Mouse (Mus musculus) fat pad, adult 2 months (tissue): ENCODE results near the gene Asb10.
A peak's percentile ranks its signal among the peaks of the same experiment; 100 is the strongest.
"Not testable (repeated sequence)": the region's sequence is repeated elsewhere in the genome, so short reads cannot be mapped to it uniquely, and the experiment has no call there.

Experiments used
- DNase-seq: peaks from one replicate; pipeline ENCODE4 v3.0.0-alpha.2; 2011; ENCODE audit warnings: low read depth, low spot score; ENCODE audit errors: extremely low read depth

The Asb10 gene

DNA sequence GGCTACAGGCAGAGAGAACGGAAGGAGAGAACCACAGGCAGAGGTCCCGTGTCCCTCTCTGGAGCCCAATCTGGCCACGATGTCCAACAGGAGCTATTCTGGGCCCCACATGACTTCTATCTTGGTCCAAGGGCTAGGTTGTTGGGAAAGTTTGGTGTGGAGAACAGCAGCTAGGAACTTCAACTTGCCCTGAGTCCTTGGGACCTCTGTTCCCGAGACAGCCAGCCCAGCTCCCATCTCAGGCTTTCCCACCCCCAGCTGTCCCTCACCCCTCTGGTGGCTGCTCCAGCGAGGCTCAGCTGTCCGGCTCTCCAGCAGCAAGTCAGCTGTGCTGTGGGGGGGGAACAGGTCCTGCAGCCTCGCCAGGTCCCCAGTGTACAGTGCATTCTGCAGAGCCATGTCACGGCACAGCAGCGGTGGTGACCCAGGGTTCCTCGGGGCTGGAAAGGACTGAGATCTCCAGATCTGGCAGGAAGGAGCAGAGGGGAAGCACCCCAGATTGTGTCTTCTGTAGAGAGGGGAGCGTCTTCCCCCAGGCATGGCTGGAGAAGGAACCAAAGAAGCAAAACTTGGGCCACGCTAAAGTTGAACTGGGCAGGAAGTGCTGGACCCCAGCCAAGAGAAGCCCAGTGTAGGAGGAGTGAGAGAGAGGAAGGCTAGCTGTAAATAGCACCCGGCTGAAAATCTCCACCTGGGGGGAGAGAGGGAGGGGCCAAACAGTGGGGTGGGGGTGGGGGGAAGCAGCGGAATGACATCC lies at the start of gene Asb10:
TSS of gene Asb10 (minus strand) at position 592 of the 757 bp plus-strand sequence.
- DNase-seq: no peak

DNA sequence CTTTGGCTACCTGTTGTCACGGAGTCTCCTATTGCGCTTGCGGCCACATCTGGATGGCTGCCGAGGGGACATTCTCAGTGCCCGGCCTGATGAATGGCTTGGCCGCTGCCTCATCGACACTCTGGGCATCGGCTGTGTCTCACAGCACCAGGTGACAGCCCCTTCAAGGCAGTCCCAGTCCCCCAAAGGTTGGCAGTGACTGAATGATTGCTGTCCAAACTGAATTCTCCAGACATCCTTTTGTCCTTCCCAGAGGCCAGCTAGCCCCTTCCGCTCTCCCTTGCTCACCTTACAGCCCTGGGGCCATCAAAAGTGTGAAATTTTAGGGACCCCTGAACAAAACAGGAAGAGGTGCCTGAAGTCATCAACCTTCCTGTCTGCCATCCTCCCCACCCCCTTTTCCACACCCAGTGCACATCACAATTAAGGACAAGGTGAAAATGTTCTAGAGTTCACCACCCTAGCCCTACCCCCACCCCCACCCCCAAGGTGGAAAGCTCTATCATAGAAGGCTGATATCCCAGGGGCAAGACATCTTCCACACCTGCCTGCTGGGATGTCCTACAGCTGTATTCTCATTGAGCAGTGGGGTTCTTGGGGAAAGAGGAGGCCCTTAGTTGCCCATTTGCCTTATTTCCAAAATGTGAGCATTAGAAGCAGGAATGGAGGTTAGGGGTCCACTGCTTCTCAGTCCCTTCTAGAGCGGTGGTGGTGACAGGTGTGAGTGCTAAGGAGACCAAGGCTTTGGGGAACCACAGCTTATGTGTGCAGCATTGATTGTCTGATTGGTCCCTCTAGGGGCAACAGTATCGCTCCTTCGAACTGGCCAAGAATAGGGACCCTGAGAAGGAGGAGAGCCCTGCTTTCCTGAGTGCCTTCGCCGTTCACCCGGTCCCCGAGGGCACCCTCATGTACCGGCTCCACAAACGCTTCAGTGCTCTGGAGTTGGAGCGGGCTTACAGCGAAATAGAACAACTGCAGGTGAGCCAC lies 49.0 kb upstream of the Asb10 start:
- no peak for DNase-seq

DNA sequence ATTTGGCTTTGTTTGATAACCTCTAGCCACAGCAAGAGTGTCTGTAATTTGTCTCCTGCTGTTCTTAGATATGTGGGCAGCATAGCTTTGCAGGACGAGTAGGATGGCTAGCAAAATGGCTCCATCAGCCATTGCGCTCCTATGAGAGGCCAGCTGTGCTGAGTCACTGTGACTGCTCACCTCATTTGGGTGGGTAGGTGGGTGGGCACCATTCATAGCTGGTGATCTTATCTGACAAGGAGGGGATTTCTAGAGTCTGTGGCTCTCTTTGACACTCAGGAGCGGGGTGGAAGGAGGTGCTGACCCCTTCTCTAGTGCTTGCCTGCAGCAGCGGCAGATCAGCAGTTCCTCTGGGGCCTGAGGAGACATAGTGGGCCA lies 46.4 kb upstream of the Asb10 start:
- DNase-seq: no peak

DNA sequence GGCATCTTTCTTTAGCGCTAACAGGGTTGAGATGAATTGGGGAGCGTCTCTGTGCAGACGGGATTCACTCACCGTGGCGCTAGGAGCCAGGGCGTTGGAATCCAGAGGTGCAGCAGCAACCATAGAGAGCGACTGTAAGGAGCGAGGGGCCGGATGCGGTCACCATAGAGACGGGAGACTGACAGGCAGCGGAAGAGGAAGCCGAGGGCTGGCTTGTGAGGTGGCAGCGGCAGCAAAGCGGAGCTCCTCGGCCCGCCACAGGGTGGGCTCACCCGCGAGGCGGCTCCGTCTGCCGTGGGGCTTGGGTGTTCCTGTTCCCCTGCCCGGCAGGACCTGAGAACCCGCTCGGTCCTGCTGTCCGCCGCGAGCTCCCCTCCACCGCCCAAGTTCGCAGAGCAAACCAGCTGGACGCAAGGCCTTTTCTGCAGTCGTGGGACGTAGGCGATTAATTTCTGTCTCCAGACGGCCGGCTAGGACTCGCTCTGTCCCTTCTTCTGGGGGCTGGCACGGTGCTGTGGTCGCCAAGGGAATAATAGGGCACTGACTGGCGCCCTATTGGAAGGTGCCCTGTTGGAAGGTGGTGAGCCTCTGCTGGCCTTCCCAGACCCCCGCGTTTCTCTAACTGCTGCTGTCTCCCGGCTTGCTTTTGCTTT lies 45.9 kb upstream of the Asb10 start, which contains the start of gene Chpf2:
TSS of gene Chpf2 (plus strand) at position 195 of the 653 bp plus-strand sequence.
- DNase-seq: no peak

DNA sequence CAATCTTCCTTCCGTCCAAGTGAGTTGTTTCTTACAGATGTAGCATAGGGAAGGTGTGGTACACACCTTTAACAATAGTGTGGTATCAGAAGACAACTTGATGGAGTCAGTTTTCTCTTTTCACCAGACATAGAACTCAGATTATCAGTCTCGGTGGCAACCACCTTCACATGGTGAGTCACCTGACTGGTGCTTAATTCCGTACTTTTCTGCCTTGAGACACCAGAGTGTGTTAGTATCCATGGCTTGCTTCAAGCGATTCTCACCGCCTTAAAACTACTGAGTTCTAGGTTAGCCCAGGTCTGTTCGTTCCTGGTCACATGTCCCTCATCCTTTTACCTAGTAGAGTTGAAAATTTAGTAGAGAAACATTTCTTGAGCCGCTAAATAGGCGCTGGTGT lies 45.3 kb upstream of the Asb10 start:
- no peak for DNase-seq

DNA sequence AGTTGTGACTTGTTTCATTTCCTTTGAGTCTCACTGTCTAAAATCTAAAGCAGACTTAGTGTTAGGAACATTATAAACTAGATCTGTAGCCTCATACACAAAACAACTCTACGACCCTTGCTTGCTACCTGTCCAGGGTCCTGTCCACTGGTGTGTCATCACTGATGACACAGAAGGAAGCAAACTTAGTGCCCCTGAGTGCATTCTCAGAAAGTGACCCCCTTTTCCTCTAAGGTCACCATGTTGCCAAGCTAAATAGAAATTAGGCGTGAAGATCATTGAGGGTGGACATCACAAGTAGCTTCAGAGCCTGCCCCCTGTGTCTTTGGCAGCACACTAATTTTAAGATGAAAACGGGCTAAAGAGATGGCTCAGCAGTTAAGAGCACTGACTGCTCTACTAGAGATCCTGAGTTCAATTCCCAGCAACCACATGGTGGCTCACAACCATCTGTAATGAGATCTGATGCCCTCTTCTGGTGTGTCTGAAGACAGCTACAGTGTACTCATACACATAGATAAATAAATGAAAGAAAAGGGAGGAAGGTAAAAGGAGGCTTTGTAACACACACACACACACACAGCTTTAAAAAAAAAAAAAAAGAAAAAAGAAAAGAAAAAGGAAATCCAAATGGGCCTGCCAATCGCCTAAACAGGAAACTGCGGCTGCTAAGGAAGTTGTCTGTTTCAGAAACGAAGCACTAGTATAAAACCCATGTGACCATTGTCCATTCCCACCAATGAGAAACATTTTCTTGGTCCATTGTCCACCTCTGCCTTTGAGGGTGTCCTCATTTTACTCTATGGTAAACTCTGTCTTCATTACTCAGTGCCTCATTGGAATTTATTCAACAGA lies 37.6 kb upstream of the Asb10 start:
- no peak for DNase-seq

DNA sequence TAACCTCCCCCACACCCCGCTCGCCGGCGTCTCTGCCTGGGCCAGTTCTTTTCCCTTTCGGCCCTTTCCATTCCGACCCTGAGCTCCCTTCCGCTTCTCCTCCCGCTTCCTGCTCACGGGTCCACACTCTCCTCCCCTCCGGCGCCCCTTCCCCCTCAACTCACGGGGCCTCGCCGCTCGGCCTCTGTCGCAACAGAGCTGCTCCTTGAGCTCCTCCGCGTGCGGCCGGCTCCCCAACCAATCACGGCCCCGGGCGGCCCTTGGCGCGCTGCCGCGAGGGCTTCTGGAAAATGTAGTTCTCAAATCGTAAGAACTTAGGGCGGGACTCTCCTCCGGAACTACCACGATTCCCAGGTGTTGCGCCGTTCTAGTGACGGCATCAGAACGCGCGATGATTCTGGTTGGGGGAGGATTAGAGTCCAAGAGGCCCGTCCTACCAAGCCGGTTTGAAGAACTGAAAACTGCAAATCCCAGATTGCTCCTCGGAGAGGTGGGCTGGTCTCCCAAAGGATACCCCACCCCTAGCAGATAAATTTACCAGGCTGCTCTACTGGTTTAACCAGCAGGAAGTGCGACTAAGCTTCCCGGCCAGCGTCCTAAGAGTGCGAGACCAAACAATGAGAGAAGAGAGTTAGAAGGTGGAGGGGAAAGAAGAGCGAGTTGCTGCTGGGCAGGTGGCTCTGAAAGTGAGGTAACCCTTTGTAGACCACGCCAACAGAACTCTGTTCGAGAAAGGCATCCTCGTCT lies 36.6 kb upstream of the Asb10 start, which contains the start of gene Abcf2:
TSS of gene Abcf2 (minus strand) at position 285 of the 747 bp plus-strand sequence.
- peak; percentile 100 for DNase-seq

DNA sequence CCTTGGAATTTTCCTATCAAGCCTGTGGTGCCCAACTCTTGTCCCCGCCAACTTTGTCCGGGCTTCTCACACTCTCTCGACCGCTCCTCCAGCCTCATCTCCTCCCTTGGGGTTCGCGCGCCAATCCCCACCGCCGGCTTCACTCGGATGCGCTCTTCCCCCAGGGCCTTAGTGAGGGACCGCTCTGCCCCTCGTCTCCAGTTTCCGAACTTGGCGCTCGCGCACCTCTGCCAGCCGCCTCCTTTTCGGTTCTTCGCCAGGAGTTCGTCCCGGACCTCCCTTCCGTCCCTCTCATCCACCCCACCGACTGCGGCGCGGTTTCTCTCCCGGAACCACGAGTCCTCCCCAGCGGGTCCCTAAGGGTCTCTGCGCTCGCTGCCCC lies 36.0 kb upstream of the Asb10 start:
- no peak for DNase-seq

DNA sequence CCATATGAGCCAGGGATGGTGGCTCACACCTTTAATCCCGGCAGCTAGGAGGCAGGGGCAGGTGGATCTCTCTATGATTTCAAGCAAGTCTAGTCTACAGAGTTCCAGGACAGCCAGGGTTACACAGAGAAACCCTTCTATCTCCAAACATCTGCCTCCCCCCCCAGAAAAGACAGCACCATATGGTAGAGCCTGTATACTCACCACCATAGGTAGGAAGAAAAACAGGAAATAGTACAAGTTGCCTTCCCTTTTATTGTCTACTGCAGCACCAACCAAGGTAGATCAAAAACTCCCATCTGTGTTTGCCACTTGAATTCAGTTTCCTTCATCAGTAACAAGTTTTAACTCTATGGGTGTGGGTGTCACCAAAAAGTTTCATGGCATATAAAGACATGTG lies 35.2 kb upstream of the Asb10 start:
- DNase-seq: no peak

DNA sequence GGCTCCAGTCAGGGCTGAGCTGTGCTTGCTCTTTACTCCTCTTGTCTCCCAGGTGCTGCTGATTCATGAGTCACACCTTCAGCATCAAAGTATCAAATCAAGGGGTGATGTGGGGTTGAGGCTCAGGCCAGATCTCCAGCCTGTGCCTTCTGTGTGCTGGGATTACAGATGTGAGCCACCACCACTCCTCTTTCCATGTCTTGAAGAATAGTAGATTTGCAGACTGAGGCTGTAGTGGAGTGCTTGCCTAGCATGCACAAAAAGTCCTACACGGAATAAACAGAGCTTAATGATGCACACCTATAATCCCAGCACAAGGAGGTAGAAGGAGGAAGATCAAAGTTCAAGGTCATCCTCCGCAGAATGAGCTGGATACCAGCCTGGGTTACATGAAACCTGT lies 15.9 kb upstream of the Asb10 start, which contains the start of gene 4931409K22Rik:
TSS of gene 4931409K22Rik (minus strand) at position 101 of the 400 bp plus-strand sequence.
- no peak for DNase-seq

DNA sequence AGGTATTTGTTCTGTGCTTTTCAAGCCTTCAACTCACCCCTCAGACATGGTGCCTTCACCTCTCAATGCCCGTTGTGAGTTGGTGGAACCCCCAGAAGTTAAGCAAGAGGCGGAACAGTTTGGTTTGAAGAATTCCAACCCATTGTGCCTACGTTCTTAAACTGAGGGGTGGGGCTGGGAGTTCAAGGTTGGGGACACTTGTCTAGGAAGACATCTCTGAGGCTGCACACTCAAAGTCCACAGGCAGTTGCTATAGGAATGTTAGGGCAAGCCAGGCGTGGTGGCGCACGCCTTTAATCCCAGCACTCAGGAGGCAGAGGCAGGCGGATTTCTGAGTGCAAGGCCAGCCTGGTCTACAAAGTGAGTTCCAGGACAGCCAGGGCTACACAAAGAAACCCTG lies 14.6 kb upstream of the Asb10 start:
- DNase-seq: not testable (repeated sequence)

DNA sequence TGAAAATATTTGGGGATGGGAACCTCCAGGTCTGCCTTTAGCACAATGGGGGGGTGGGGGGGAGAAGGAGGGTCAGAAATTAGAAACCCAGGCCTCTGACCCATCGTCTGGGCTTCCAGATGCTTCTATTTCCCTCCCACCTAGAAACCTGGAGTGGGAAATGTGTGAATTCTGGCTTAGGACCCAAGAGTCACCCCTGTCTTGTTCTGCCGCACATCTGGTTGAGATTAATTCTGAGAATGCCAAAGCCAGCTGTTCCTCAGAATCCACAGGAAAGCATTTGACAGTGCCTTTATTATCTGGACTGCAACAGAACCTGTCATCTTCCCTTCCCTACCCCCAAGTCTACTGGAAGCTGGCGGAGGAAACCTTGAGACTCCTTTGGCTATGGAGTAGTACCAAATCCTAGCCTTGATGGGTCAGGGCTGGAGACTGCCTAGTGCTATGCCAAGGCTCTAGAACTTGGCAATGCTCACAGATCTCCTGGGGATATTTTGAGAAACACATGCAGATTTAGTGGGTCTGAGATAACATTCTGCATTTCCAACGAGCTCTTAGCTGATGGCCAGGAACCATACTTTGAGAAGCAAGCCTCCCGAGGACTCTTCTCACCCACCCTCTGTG lies 13.0 kb upstream of the Asb10 start:
- no peak for DNase-seq

DNA sequence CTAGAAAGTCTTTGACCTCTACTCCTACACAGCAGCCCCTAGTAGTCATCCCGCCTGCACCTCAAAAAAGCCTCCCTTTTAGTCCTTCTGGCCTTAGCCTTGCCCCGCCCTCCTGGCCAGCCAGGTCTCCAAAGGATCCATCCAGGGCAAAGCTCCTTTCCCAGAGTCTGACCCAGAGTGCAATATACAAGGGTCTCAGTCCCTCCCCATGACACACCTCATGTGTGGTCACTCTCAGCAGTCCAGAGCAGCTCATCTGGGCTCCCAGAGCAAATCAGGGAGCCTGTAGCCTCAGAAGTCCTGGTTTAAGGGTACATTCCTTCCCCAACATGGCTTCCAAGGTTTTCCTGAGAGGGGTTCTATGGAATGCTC lies 10.5 kb upstream of the Asb10 start:
- DNase-seq: no peak

DNA sequence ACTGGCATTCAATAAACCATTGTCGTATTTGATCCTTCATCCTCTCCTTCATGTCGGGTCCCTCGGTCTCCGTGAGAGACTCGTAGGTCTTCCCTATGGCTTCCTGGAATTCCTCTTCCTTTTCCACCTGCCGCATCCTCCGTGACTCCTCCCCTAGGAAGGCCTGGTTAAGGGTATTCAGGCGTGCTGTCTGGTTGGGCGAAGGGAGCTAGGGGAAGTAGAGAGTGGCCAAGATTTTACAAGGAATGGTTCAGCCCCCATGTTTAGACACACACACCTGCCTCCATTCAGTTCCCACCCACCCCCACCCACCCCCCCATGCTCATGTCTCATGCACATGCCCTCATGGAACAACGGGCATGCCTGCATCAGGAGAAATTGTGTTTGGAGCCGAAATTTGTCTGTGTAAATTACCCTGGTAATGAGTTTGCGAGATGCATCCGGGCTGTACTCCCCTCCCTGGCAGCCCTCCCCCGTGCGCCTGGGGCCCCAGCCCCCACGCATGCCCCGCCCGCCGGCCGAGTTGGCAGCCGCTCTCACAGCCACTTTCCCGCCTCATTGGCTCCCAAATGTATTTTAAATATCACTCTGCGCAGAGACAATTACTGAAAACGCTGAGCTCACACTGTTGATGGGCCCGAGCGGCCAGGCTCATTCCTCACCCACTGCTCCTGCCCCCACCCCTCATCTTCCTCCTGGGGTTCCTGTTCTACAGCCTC lies 10.0 kb upstream of the Asb10 start:
- no peak for DNase-seq

DNA sequence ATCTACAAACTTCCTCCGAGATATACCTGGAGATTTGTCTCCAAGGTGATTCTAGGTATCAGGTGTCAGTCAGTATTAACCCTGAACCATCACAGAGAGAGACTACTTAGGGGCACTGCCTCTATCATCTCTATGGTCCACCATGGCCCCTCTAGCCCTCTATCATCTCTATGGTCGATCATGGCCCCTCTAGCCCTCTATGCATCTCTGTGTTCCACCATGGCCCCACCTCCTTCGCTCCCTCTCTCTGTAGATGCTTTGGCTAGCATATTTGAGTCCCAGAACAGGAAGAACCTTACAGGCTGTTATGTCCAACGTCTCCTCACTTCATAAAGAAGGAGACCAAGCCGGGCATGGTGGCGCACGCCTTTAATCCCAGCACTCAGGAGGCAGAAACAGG lies 1.9 kb upstream of the Asb10 start:
- no peak for DNase-seq

DNA sequence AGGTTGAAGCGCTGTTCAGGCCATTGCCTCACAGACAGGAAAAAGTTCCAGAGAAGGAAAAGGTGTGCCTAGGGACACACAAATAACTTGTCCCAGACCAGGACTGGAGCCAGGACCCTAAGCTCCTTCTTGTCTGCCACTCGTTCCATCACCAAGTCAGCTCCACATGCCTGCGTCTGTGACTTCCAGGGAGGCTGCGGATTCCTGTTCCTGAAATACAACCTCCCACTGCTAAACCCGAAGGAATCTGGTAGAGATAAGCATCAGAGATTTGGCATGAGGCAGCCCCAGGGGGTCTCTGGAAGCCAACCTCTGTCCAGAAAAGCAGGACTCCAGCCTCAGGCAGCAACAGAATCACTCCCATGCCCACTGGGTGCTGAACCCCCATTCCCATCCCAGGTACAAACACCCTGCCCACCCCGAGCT lies 379 bp upstream of the Asb10 start:
- no peak for DNase-seq

DNA sequence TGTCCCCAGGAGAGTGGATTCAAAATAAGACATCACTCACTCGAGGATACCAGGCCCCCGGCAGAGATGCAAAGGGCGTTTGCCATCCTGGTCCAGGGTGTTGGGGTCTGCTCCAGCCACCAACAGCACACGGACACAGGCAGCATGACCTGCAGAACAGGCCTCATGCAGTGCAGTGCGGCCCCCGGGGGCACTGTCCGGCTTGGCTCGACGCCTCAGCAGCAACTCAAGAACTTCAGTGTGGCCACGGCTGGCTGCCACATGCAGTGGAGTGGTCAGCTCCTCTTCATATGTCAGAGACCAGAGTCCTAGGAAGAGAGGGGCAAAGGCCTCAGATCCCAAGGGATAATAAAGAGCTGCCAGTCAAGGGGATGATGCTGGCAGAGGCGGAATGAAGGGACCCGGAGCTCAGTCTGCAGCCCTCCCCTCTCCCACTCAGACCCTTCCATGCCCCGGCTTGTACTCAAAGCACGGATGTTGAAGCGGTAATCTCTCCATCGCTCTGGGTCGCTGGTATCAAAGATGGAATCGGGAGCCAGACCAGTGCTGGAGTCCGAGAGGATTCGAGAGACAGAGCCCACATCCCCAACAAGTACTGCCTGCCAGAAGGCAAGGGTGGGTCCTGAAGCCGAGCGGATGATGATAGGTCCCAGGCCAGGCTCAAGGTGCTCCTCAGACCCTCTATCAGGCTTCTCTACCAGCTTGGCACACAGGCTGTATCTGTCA lies 1.0 kb downstream of the Asb10 start:
- DNase-seq: no peak

DNA sequence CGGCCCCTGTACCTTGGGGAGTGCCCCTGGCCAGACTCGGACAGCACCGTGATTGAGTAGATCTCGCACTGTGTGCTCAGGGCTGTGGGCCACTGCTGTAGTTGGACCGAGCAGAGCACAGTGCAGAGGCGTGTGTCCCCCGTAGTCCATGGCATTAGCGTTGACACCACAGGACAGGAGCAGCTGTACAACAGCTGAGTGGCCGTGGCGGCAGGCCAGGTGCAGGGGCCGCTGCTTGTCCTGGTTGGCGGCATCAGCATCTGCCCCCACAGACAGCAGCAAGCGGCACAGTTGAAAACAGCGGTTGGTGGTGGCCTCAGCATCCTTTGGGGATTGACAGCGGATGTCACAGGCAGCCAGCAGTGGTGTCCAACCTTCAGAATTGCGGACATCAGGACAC lies 3.2 kb downstream of the Asb10 start:
- DNase-seq: no peak
